Mouse (Mus musculus) testis, adult 10 weeks (tissue): ENCODE measurements around the gene Thap7. TPM values are rescaled to one million over a fixed set of nuclear protein-coding genes. Genes with fewer than 3 reads are reported as not detected.

ENCODE experiments used
- polyA plus RNA-seq: library from polyadenylated mRNA; stranded (reverse); fragments of 350-450 nt; fragmentation: Illumina TruSeq; extraction: RNeasy Lipid Tissue Mini Kit (QIAGEN cat#74804); gene quantifications from one replicate; pipeline ENCODE4 v1.2.3, GENCODE M21; 2014; ENCODE audit warnings: low read depth, low replicate concordance

The Thap7 gene
- 3.6 TPM for polyA plus RNA-seq

GRCm38 (mm10) chr16:17530640-17531288 is at the start of gene Thap7:
Thap7 (minus strand) TSS chr16:17531136.

GRCm38 (mm10) chr16:17561751-17562208 is 30.8 kb upstream of the Thap7 start, which contains the start of gene P2rx6:
P2rx6 (plus strand) TSS chr16:17561885.

GRCm38 (mm10) chr16:17561128-17561750 is 30.3 kb upstream of the Thap7 start, which contains the start of gene Lrrc74b:
Lrrc74b (minus strand) TSS chr16:17561247.

GRCm38 (mm10) chr16:17508546-17509239 is 22.2 kb downstream of the Thap7 start, which contains the start of gene Lztr1:
Lztr1 (plus strand) TSS chr16:17508688.

GRCm38 (mm10) chr16:17489469-17490111 is 41.3 kb downstream of the Thap7 start, which contains the start of gene Aifm3:
Aifm3 (plus strand) TSS chr16:17489611.

Other genes starting within 250 kb of the Thap7 start
- gene Serpind1, start 199.8 kb downstream of the Thap7 start, polyA plus RNA-seq: 0.10 TPM
- 51.2 TPM for gene Snap29, start 125.2 kb downstream of the Thap7 start, polyA plus RNA-seq
- 39.1 TPM for gene Pi4ka, start 124.8 kb downstream of the Thap7 start, polyA plus RNA-seq
- gene Crkl, start 79.1 kb downstream of the Thap7 start, polyA plus RNA-seq: 9.1 TPM
- 0.34 TPM for gene Aifm3, start 41.5 kb downstream of the Thap7 start, polyA plus RNA-seq
- gene Lztr1, start 22.4 kb downstream of the Thap7 start, polyA plus RNA-seq: 7.8 TPM
- 0.31 TPM for gene Lrrc74b, start 30.1 kb upstream of the Thap7 start, polyA plus RNA-seq
- gene P2rx6, start 30.7 kb upstream of the Thap7 start, polyA plus RNA-seq: 0.21 TPM
- 0.81 TPM for gene Slc7a4, start 52.1 kb upstream of the Thap7 start, polyA plus RNA-seq
- 70.4 TPM for gene Smpd4, start 88.2 kb upstream of the Thap7 start, polyA plus RNA-seq
- 18.4 TPM for gene Ccdc74a, start 115.3 kb upstream of the Thap7 start, polyA plus RNA-seq
- gene Med15, start 201.8 kb upstream of the Thap7 start, polyA plus RNA-seq: 9.5 TPM
- 4.0 TPM for gene Klhl22, start 228.5 kb upstream of the Thap7 start, polyA plus RNA-seq